Mouse (Mus musculus) lung, postnatal 0 days (tissue): ENCODE measurements around the gene Tbc1d22b.

Source experiments
- CTCF ChIP-seq: IDR thresholded peaks from 2 replicates; pipeline ENCODE4 v1.5.1; 2016; ENCODE audit warnings: antibody characterized with exemption, mild to moderate bottlenecking
- EP300 ChIP-seq: IDR thresholded peaks from 2 replicates; pipeline ENCODE4 v1.6.1; 2016; ENCODE audit warnings: antibody characterized with exemption, mild to moderate bottlenecking, control low read depth

- TF ChIP-seq EP300 = no peak
- TF ChIP-seq CTCF = no peak
These were observed 1.4 kb downstream of the Tbc1d22b start for GRCm38 (mm10) chr17:29551019-29551418.
